Mouse (Mus musculus) granulocyte monocyte progenitor cell, adult 5-6 weeks (primary cell): ENCODE measurements at regions not wholly inside any gene's neighbourhood (a gene's known extent, or its start where the extent isn't known, plus 50 kb on each side); places are given as distances from the start of the nearest gene placed in this dataset.

Source experiments
- ATAC-seq: replicated peaks from 2 replicates; pipeline ENCODE4 v1.8.0; 2016; ENCODE audit warnings: mild to moderate bottlenecking, moderate TSS enrichment, inconsistent platforms; ENCODE audit not compliant: poor library complexity, severe bottlenecking

- no peak for ATAC-seq
Observed at GRCm38 (mm10) chr3:41857446-41857845, 115.0 kb downstream of the D3Ertd751e start.

GRCm38 (mm10) chr3:41862674-41863073 lies 120.3 kb downstream of the D3Ertd751e start:
- no peak for ATAC-seq

- no peak for ATAC-seq
Observed at GRCm38 (mm10) chr3:41908952-41909351, 166.5 kb downstream of the D3Ertd751e start.

GRCm38 (mm10) chr3:41913190-41913589 lies 170.8 kb downstream of the D3Ertd751e start:
- no peak for ATAC-seq

- no peak for ATAC-seq
Observed at GRCm38 (mm10) chr3:41939843-41940242, 197.4 kb downstream of the D3Ertd751e start.

- ATAC-seq = no peak
Observed at GRCm38 (mm10) chr3:41942964-41943363, 200.6 kb downstream of the D3Ertd751e start.

- no peak for ATAC-seq
Observed at GRCm38 (mm10) chr3:41949404-41949803, 207.0 kb downstream of the D3Ertd751e start.

- ATAC-seq = no peak
Observed at GRCm38 (mm10) chr3:41957385-41957784, 215.0 kb downstream of the D3Ertd751e start.

GRCm38 (mm10) chr3:41960209-41960608 lies 217.8 kb downstream of the D3Ertd751e start:
- ATAC-seq = no peak

- no peak for ATAC-seq
Observed at GRCm38 (mm10) chr3:41962923-41963322, 220.5 kb downstream of the D3Ertd751e start.

GRCm38 (mm10) chr3:42006672-42007265 lies 264.4 kb downstream of the D3Ertd751e start:
- no peak for ATAC-seq

- ATAC-seq = no peak
Observed at GRCm38 (mm10) chr3:42023187-42023586, 280.8 kb downstream of the D3Ertd751e start.

GRCm38 (mm10) chr3:42039632-42040031 lies 297.2 kb downstream of the D3Ertd751e start:
- ATAC-seq = no peak

- ATAC-seq = no peak
Observed at GRCm38 (mm10) chr3:42040270-42040812, 297.9 kb downstream of the D3Ertd751e start.

GRCm38 (mm10) chr3:42040959-42041358 lies 298.5 kb downstream of the D3Ertd751e start:
- ATAC-seq = no peak

- ATAC-seq = no peak
Observed at GRCm38 (mm10) chr3:42057286-42057868, 315.0 kb downstream of the D3Ertd751e start.

- ATAC-seq = no peak
Observed at GRCm38 (mm10) chr3:42065093-42065935, 322.9 kb downstream of the D3Ertd751e start.

- no peak for ATAC-seq
Observed at GRCm38 (mm10) chr3:42065962-42066361, 323.6 kb downstream of the D3Ertd751e start.

- no peak for ATAC-seq
Observed at GRCm38 (mm10) chr3:42067036-42067435, 324.6 kb downstream of the D3Ertd751e start.

- ATAC-seq = 0 out of 2 replicates have a peak, but pooled peaks have one; percentile 46
Observed at GRCm38 (mm10) chr3:42074532-42075287, 332.3 kb downstream of the D3Ertd751e start.
